Mouse (Mus musculus): ENCODE data around the gene Anapc11. TPM values are rescaled to one million over a fixed set of nuclear protein-coding genes. Genes with fewer than 3 reads are reported as not detected.

The Anapc11 gene
- not detected in 2 replicates for polyA plus RNA-seq (2012; ENCODE audit: insufficient read depth, insufficient read length, low replicate concordance, missing spikeins)

- TF ChIP-seq POLR2A (IDR thresholded peaks at IDR 0.05; ENCODE audit: insufficient read depth, low read depth, low read length) (0 out of 2 replicates have a peak, but pooled peaks have one; percentile 58), CTCF (IDR thresholded peaks at IDR 0.05; ENCODE audit: insufficient read depth, low read depth, low read length) (no peak)
- Histone ChIP-seq H3K4me3 (ENCODE audit: insufficient read depth, low read depth, low read length) (peak within 1 kb of the TSS; percentile 86), H3K4me1 (ENCODE audit: control insufficient read depth, insufficient read depth, low read length) (peaks cover 16% of the 10 kb centered on the region), H3K27ac (ENCODE audit: insufficient read depth, low read depth, low read length) (no peak within 1 kb of the TSS; the same call in 1 of the 2 replicates)
- under 1% methylated on average over 88 of the region's 88 CpGs for WGBS
These were observed at the start of gene Anapc11, which contains the start of gene Alyref for GRCm38 (mm10) chr11:120598283-120598989. Anapc11 (plus strand) TSS chr11:120598421. Alyref (minus strand) TSS chr11:120598365.

- TF ChIP-seq POLR2A (IDR thresholded peaks at IDR 0.05; ENCODE audit: insufficient read depth, low read depth, low read length): no peak
- TF ChIP-seq CTCF (IDR thresholded peaks at IDR 0.05; ENCODE audit: insufficient read depth, low read depth, low read length): no peak
- 11% methylated on average over 7 of the region's 7 CpGs for WGBS
- Histone ChIP-seq H3K27ac (ENCODE audit: insufficient read depth, low read depth, low read length) (no peak overlapping the region), H3K4me3 (ENCODE audit: insufficient read depth, low read depth, low read length) (peak overlapping the region; percentile 86), H3K4me1 (ENCODE audit: control insufficient read depth, insufficient read depth, low read length) (peaks cover 22% of the 10 kb centered on the region)
These were observed 49.4 kb upstream of the Anapc11 start for GRCm38 (mm10) chr11:120548786-120549167.

GRCm38 (mm10) chr11:120549168-120549945 is 48.9 kb upstream of the Anapc11 start, which contains the start of gene Mcrip1:
Mcrip1 (minus strand) TSS chr11:120549727.
- Histone ChIP-seq H3K4me3 (ENCODE audit: insufficient read depth, low read depth, low read length) (peak within 1 kb of the TSS; percentile 86), H3K4me1 (ENCODE audit: control insufficient read depth, insufficient read depth, low read length) (peaks cover 22% of the 10 kb centered on the region), H3K27ac (ENCODE audit: insufficient read depth, low read depth, low read length) (peak within 1 kb of the TSS; percentile 45; the same call in 1 of the 2 replicates)
- under 1% methylated on average over 81 of the region's 87 CpGs for WGBS
- TF ChIP-seq CTCF (IDR thresholded peaks at IDR 0.05; ENCODE audit: insufficient read depth, low read depth, low read length): no peak
- peak; percentile 76 for TF ChIP-seq POLR2A (IDR thresholded peaks at IDR 0.05; ENCODE audit: insufficient read depth, low read depth, low read length)

- TF ChIP-seq CTCF (IDR thresholded peaks at IDR 0.05; ENCODE audit: insufficient read depth, low read depth, low read length): no peak
- no peak for TF ChIP-seq POLR2A (IDR thresholded peaks at IDR 0.05; ENCODE audit: insufficient read depth, low read depth, low read length)
- WGBS: 71% methylated on average over 11 of the region's 11 CpGs
These were observed 48.0 kb upstream of the Anapc11 start for GRCm38 (mm10) chr11:120549986-120550809.

GRCm38 (mm10) chr11:120550810-120551440 is 47.3 kb upstream of the Anapc11 start, which contains the start of gene Ppp1r27:
Ppp1r27 (minus strand) TSS chr11:120551132.
- WGBS: 96% methylated on average over 28 of the region's 28 CpGs
- peak within 1 kb of the TSS; percentile 45; the same call in 1 of the 2 replicates for H3K27ac ChIP-seq (ENCODE audit: insufficient read depth, low read depth, low read length)
- TF ChIP-seq POLR2A (IDR thresholded peaks at IDR 0.05; ENCODE audit: insufficient read depth, low read depth, low read length) (no peak), CTCF (IDR thresholded peaks at IDR 0.05; ENCODE audit: insufficient read depth, low read depth, low read length) (no peak)

More at GRCm38 (mm10) chr11:120549986-120550809, 48.0 kb upstream of the Anapc11 start:
- H3K27ac ChIP-seq (ENCODE audit: insufficient read depth, low read depth, low read length): peak overlapping the region; percentile 45; the same call in 1 of the 2 replicates
- H3K4me3 ChIP-seq (ENCODE audit: insufficient read depth, low read depth, low read length): peak overlapping the region; percentile 86
- H3K4me1 ChIP-seq (ENCODE audit: control insufficient read depth, insufficient read depth, low read length): peaks cover 22% of the 10 kb centered on the region

GRCm38 (mm10) chr11:120552736-120553135 is 45.5 kb upstream of the Anapc11 start:
- peaks cover 19% of the 10 kb centered on the region for H3K4me1 ChIP-seq (ENCODE audit: control insufficient read depth, insufficient read depth, low read length)
- H3K27ac ChIP-seq (ENCODE audit: insufficient read depth, low read depth, low read length): no peak overlapping the region
- WGBS: 64% methylated on average over 5 of the region's 5 CpGs
- H3K4me3 ChIP-seq (ENCODE audit: insufficient read depth, low read depth, low read length): no peak overlapping the region
- no peak for TF ChIP-seq CTCF (IDR thresholded peaks at IDR 0.05; ENCODE audit: insufficient read depth, low read depth, low read length)
- no peak for TF ChIP-seq POLR2A (IDR thresholded peaks at IDR 0.05; ENCODE audit: insufficient read depth, low read depth, low read length)

More at GRCm38 (mm10) chr11:120550810-120551440, 47.3 kb upstream of the Anapc11 start, which contains the start of gene Ppp1r27:
- peaks cover 22% of the 10 kb centered on the region for H3K4me1 ChIP-seq (ENCODE audit: control insufficient read depth, insufficient read depth, low read length)
- H3K4me3 ChIP-seq (ENCODE audit: insufficient read depth, low read depth, low read length): peak within 1 kb of the TSS; percentile 86

- no peak overlapping the region for H3K4me3 ChIP-seq (ENCODE audit: insufficient read depth, low read depth, low read length)
- 75% methylated on average over 7 of the region's 7 CpGs for WGBS
- H3K4me1 ChIP-seq (ENCODE audit: control insufficient read depth, insufficient read depth, low read length): peaks cover 10% of the 10 kb centered on the region
- TF ChIP-seq POLR2A (IDR thresholded peaks at IDR 0.05; ENCODE audit: insufficient read depth, low read depth, low read length) (no peak), CTCF (IDR thresholded peaks at IDR 0.05; ENCODE audit: insufficient read depth, low read depth, low read length) (no peak)
- no peak overlapping the region for H3K27ac ChIP-seq (ENCODE audit: insufficient read depth, low read depth, low read length)
These were observed 43.4 kb upstream of the Anapc11 start for GRCm38 (mm10) chr11:120554834-120555233.
